Mouse (Mus musculus): ENCODE measurements around the gene Dnajb4. TPM values are rescaled to one million over a fixed set of nuclear protein-coding genes. Genes with fewer than 3 reads are reported as not detected.
"Not testable (repeated sequence)": the region's sequence is repeated elsewhere in the genome, so short reads cannot be mapped to it uniquely, and the experiment has no call there.

The Dnajb4 gene
- polyA plus RNA-seq, 1 experiment from 2014 or later = 85.0 TPM

DNA sequence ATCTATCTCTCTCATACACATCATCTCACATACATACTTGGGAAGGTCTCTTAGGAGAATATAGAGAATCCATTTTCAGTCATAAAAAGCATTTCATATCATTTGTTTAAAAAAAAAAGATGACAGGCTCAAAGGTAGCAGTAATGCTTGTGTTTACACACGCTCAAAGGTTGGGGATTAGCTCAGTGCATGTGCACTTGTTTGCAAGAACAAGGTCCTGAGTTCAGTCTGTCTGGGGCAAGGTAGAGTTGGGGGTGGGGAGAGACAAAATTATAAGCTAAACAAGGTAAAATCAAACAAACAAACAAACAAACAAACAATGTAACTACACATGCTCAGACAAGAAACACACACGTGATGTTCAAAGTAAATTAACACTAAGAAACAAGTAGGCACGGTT, 8.9 kb downstream of the Dnajb4 start:
- ChIA-PET CTCF (interaction anchor here (1.3 to 2.4 kb wide), 4 partner anchors 8 to 90 kb away, joined by 3 to 6 read pairs (median 4); no protein-coding TSS in a partner anchor), POLR2A (interaction anchor here (0.5 kb wide), 1 partner anchor 17 kb away, joined by 3 read pairs; no protein-coding TSS in a partner anchor)
- in situ Hi-C loops (cut with MboI; ENCODE audit: low pct_unique_long_range_greater_than_20kb) = no loop called here
- DNase-seq (ENCODE audit: low read depth, low spot score) = no peak
- no peak for ATAC-seq
- H3K27me3 ChIP-seq = no peaks in the 10 kb centered on the region
- no peak for TF ChIP-seq CTCF (IDR thresholded peaks at IDR 0.05)

GRCm38 (mm10) chr3:152199125-152199524, 11.0 kb downstream of the Dnajb4 start:
- TF ChIP-seq CTCF (IDR thresholded peaks at IDR 0.05) = no peak
- POLR2A ChIA-PET = no interaction called here
- ATAC-seq = no peak
- CTCF ChIA-PET = interaction anchor here (1.4 to 2.1 kb wide), 4 partner anchors 10 to 26 kb away, joined by 4 to 7 read pairs (median 4); no protein-coding TSS in a partner anchor
- in situ Hi-C loops (cut with MboI; ENCODE audit: low pct_unique_long_range_greater_than_20kb) = no loop called here
- DNase-seq (ENCODE audit: low read depth, low spot score) = no peak
- no peaks in the 10 kb centered on the region for H3K27me3 ChIP-seq

GRCm38 (mm10) chr3:152197246-152197645, 12.9 kb downstream of the Dnajb4 start:
- in situ Hi-C loops (cut with MboI; ENCODE audit: low pct_unique_long_range_greater_than_20kb); H3K27me3 ChIP-seq; POLR2A ChIA-PET; ATAC-seq; DNase-seq (ENCODE audit: low read depth, low spot score): not testable (repeated sequence)
- CTCF ChIA-PET = interaction anchor here (3.9 to 6.5 kb wide), 2 partner anchors 9 to 86 kb away, joined by 17 to 53 read pairs; no protein-coding TSS in a partner anchor

- DNase-seq (ENCODE audit: low read depth, low spot score) = no peak
- ChIA-PET POLR2A (interaction anchor here (0.9 to 1.8 kb wide), 6 partner anchors 18 to 88 kb away, joined by 3 to 14 read pairs (median 4); no protein-coding TSS in a partner anchor), CTCF (interaction anchor here (0.7 to 6.5 kb wide), 16 partner anchors 8 to 115 kb away, joined by 3 to 53 read pairs (median 4); no protein-coding TSS in a partner anchor)
- in situ Hi-C loops (cut with MboI; ENCODE audit: low pct_unique_long_range_greater_than_20kb) = loop anchor here (5.0 kb wide), 2 partner anchors 46 to 81 kb away; no protein-coding TSS in a partner anchor
- no peak for TF ChIP-seq CTCF (IDR thresholded peaks at IDR 0.05)
- H3K27me3 ChIP-seq = no peaks in the 10 kb centered on the region
- peak; percentile 94 for ATAC-seq
Observed at GRCm38 (mm10) chr3:152193635-152194097, 16.4 kb downstream of the Dnajb4 start.

DNA sequence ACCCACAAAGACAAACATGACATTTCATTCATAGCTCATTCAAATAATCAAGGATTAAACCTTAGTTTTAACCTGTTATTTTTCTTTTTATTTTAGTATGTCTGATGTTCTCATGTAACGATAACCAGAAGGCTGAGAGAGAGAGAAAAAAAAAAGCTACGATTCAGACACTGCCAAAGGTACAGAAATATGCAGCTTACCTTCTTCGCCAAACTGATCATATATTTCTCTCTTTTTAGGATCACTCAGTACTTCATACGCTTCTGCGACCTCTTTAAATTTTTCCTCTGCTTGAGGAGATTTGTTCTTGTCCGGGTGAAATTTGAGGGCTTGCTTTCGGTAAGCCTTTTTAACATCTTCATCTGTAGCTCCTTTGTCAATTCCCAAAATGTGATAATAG, 16.9 kb downstream of the Dnajb4 start:
- in situ Hi-C loops (cut with MboI; ENCODE audit: low pct_unique_long_range_greater_than_20kb) = loop anchor here (5.0 kb wide), 2 partner anchors 46 to 81 kb away; no protein-coding TSS in a partner anchor
- POLR2A ChIA-PET = interaction anchor here (0.9 to 1.8 kb wide), 8 partner anchors 18 to 88 kb away, joined by 3 to 14 read pairs (median 4); no protein-coding TSS in a partner anchor
- CTCF ChIA-PET = interaction anchor here (0.7 to 6.5 kb wide), 18 partner anchors 9 to 115 kb away, joined by 3 to 53 read pairs (median 4); no protein-coding TSS in a partner anchor

GRCm38 (mm10) chr3:152192238-152192931, 17.7 kb downstream of the Dnajb4 start:
- ATAC-seq (no peak), DNase-seq (ENCODE audit: low read depth, low spot score) (no peak)
- in situ Hi-C loops (cut with MboI; ENCODE audit: low pct_unique_long_range_greater_than_20kb) = loop anchor here (5.0 kb wide), 2 partner anchors 45 to 80 kb away; no protein-coding TSS in a partner anchor
- no peak for TF ChIP-seq CTCF (IDR thresholded peaks at IDR 0.05)
- no peaks in the 10 kb centered on the region for H3K27me3 ChIP-seq
- CTCF ChIA-PET = interaction anchor here (0.6 to 6.5 kb wide), 16 partner anchors 9 to 87 kb away, joined by 3 to 53 read pairs (median 4); no protein-coding TSS in a partner anchor
- POLR2A ChIA-PET = interaction anchor here (0.8 to 1.8 kb wide), 7 partner anchors 19 to 84 kb away, joined by 3 to 14 read pairs (median 4); no protein-coding TSS in a partner anchor

More for the DNA sequence above, 16.9 kb downstream of the Dnajb4 start:
- H3K27me3 ChIP-seq = no peaks in the 10 kb centered on the region
- TF ChIP-seq CTCF (IDR thresholded peaks at IDR 0.05) = no peak
- DNase-seq (ENCODE audit: low read depth, low spot score) (no peak), ATAC-seq (no peak)

GRCm38 (mm10) chr3:152191791-152192237, 18.3 kb downstream of the Dnajb4 start:
- peak; percentile 40 for ATAC-seq
- no peaks in the 10 kb centered on the region for H3K27me3 ChIP-seq
- no peak for DNase-seq (ENCODE audit: low read depth, low spot score)
- CTCF ChIA-PET = interaction anchor here (0.6 to 6.5 kb wide), 6 partner anchors 8 to 80 kb away, joined by 3 to 53 read pairs (median 4); no protein-coding TSS in a partner anchor
- in situ Hi-C loops (cut with MboI; ENCODE audit: low pct_unique_long_range_greater_than_20kb) = loop anchor here (5.0 kb wide), 2 partner anchors 45 to 80 kb away; no protein-coding TSS in a partner anchor
- peak; percentile 34 for TF ChIP-seq CTCF (IDR thresholded peaks at IDR 0.05)
- POLR2A ChIA-PET = interaction anchor here (0.8 to 1.8 kb wide), 4 partner anchors 20 to 80 kb away, joined by 3 to 14 read pairs (median 6); no protein-coding TSS in a partner anchor

GRCm38 (mm10) chr3:152190679-152191477, 19.2 kb downstream of the Dnajb4 start:
- ChIA-PET CTCF (interaction anchor here (0.6 to 6.5 kb wide), 5 partner anchors 34 to 79 kb away, joined by 3 to 53 read pairs (median 3); no protein-coding TSS in a partner anchor), POLR2A (interaction anchor here (0.9 kb wide), 2 partner anchors 20 to 47 kb away, joined by 3 to 4 read pairs; no protein-coding TSS in a partner anchor)
- no peak for TF ChIP-seq CTCF (IDR thresholded peaks at IDR 0.05)
- in situ Hi-C loops (cut with MboI; ENCODE audit: low pct_unique_long_range_greater_than_20kb) = loop anchor here (5.0 kb wide), 2 partner anchors 44 to 79 kb away; no protein-coding TSS in a partner anchor
- ATAC-seq (peak; percentile 2), DNase-seq (ENCODE audit: low read depth, low spot score) (no peak)
- no peaks in the 10 kb centered on the region for H3K27me3 ChIP-seq

DNA sequence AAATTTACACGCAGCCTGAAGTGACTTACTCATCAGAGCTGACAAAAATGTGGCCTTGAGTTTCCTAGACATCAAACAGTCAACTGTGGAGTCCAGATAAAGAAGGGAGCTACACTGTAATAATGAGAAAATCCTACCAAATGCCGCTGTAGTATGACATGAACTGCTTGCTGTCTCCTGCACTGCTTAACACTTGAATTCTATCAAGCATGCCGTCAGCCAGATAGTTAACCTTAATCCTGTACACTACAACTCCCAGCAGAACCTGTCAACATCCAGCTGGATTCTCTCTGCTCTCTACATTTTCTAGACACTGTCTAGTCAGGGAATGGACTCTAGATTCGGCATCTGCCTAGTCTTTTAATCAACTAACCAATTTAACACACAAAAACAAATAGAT, 20.8 kb downstream of the Dnajb4 start:
- ATAC-seq = peak; percentile 11
- no peaks in the 10 kb centered on the region for H3K27me3 ChIP-seq
- in situ Hi-C loops (cut with MboI; ENCODE audit: low pct_unique_long_range_greater_than_20kb) = no loop called here
- no peak for TF ChIP-seq CTCF (IDR thresholded peaks at IDR 0.05)
- POLR2A ChIA-PET = interaction anchor here (0.9 to 1.4 kb wide), 3 partner anchors 22 to 81 kb away, joined by 4 read pairs; no protein-coding TSS in a partner anchor
- DNase-seq (ENCODE audit: low read depth, low spot score) = no peak
- CTCF ChIA-PET = interaction anchor here (0.9 to 2.1 kb wide), 7 partner anchors 10 to 78 kb away, joined by 3 to 12 read pairs (median 4); no protein-coding TSS in a partner anchor
